Mouse (Mus musculus) heart, postnatal 25 days (tissue): ENCODE measurements around the gene Unc13b. TPM values are rescaled to one million over a fixed set of nuclear protein-coding genes. Genes with fewer than 3 reads are reported as not detected.

ENCODE experiments used
- DNase-seq: peaks from one replicate; pipeline ENCODE4 v3.0.0; 2022; ENCODE audit warnings: low spot score
- intact Hi-C: fragments of 180-260 bp; cut with DNase I; formaldehyde crosslinking; loops from one replicate; pipeline ENCODE4 v1.15.1; 2025
- total RNA-seq, 2 experiments: library from RNA; stranded (reverse); gene quantifications; 2 replicates each; pipeline ENCODE4 v1.2.3; 2021

Gene Unc13b
- total RNA-seq, 2 experiments from 2014 or later, result 14.8 to 16.3 TPM

DNA sequence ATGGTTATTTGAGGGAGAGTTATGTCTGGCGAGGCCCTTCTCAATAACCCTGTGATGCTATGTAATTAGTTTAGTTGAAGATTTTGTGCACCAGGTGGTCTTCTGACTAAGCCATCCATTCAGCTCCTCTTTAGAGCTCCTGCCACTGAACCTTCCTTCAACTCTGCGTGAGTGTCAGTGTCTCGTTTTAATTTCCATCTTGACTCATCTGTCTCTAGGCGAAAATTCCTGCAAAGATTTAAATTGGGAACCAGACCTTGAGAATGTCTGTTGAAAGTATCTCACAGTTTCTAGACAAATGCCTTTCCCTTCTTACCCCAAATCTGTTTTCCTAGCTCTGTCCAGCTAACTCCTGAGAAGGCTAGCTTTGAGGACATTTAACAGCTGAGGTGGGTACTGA, 146.8 kb downstream of the Unc13b start:
- DNase-seq, result no peak
- intact Hi-C loops, result no loop called here

DNA sequence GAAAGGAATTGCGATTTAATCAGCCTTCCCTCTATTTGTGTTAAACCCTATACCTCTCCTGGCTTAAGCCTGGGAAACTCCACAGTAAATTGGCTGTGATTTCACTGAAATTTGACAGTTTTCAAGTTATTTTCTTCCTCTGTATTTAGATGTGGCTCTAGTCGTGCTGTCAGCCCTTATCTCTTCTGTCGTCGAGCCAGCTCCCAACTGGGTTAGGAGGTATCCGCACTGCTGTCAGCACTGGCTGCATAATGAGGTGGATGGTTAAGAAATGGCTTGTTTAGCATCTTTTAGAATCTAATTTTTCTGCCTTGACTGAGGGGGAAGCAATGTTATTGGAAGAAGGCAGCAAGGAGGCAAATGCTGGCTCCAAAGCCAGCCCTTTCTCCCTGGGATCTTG, 148.2 kb downstream of the Unc13b start:
- no peak for DNase-seq
- intact Hi-C loops, result no loop called here

DNA sequence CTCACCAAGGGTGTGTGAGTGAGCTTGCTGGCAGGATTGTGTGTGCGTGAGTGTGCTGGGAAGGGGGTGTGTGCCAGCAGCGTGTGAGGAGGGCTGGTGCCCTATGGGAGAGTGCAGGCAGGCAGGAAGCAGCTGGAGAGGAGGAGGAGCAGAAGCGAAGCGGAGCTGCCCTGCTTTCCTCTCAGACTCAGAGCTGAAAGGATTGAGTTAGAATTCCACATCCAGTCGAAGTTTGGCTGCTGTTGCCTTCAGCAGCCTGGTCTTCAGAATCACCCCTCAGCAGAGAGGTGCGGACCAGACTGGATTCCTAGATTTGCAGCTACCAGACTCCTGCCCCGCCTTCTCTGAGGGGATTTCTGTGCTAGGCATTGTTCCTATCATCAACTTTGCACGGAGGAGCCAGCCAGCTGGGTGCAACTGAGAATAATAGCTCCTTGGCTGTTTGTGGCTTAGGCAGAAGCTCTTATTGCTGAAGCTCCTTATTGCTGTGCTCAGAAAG, 150.4 kb downstream of the Unc13b start:
- no peak for DNase-seq
- intact Hi-C loops, result no loop called here

DNA sequence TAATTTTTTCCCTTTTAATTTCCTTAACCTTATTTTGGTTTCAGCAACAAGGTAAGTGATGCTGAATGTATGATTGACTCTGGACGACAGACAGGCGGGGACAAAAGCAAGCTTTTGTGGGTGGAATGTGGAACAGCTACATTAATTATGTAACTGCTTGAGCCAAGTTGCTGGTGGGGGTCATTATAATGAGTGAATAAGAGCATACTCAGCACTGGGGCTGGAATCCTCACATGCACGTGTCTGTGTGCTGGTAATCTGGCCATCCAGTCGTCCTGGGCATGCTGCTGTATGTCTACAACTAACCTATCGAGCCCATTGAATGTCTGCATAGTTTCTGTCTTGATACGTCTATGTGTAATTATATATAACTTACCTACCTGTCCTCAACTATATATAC, 150.9 kb downstream of the Unc13b start:
- intact Hi-C loops, result no loop called here
- no peak for DNase-seq

DNA sequence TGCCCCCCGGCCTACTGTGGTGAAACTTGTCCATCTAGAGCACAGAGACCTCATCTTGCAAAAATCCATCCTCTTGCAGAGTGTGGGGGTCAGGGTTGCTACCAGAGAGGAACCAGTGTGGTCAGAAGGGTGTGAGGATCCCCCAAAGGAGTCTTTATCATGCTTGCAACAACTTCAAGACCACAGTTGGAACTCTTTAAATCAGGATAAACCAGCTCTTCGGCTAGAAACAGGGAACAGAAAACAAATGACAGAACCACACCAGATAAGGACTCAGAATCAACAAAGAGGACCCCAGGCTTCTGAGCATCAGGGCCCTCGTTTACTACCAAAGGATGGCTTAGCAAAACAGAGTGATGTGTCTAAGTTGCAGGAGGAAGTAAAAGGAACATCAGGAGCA, 157.7 kb downstream of the Unc13b start:
- no peak for DNase-seq
- intact Hi-C loops, result no loop called here

DNA sequence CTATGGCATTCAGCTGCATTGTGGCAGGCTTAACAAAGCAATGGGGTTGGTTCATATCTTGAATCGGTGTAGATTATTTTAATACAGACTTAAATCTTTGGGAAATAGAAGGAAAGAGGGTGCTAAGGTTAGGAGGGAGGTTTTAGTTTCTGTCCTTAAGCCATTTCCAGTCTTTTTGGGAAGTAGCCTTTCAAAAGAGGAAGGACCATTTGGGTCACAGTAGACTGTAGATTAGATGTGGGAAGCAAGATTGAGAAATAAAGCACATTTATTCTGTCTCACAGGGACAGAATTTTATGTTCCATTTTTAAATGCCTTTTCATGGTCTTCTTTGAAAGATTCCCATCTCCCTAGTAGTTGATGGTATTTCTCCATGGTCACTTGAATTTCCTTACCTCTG, 159.2 kb downstream of the Unc13b start:
- DNase-seq, result no peak
- intact Hi-C loops, result no loop called here

DNA sequence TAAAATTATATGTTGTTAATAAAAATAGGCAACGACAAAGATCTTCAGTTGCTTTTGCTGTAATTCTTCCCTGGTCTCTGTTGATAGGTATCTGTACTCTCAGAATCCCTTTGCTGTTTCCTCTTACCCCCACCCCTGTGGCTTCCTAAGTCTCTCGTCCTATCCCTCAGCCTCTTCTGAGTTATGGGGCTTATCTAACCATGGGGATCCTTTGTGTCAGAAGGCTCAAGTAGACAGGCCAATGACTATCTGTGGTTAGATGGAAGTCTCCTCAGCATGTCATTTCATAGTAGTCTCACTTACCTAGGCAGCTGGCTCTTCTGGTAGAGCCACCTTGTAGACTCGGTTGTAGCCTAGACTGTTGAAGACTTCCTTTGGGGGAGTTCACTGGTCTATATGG, 173.1 kb downstream of the Unc13b start:
- DNase-seq, result no peak
- intact Hi-C loops, result no loop called here

DNA sequence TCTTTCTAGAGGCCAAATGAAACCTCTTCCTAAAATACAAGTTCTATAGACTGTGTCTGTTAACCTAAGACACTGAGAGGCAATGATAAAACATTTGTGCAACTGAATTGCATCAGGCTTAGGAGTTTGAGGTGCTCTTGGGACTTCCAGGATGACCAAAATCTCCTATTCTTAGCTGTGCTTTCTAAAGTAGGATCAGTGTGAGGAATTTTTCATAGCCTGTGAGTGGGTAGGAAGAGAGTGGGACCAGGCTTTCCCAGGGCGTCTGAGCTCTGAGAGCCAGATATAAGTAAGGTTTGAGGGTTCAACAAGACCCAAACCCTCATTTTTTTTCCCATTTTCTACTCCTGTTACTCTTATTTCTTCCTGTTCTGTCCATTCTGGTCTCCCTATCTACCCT, 174.2 kb downstream of the Unc13b start:
- no peak for DNase-seq
- intact Hi-C loops, result no loop called here

DNA sequence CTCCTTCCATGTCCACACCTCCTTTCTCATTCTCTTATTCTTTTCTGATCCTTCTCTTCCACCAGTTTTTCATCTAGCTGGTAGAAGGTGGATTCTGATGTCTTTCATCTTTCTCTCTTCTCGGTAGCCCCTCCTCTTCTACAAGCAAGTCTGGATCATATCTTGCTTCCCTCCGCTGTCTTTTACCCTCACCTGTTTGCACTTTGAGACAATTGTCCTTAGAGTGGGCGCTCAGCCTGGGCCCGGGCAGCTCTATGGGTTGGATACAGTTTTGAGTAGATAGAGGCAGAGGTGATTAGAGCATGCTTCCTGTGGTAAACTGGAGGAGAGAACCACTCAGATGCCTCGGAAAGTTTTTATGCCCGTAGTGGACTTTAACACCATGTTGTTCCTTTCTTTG, 174.7 kb downstream of the Unc13b start:
- no peak for DNase-seq

DNA sequence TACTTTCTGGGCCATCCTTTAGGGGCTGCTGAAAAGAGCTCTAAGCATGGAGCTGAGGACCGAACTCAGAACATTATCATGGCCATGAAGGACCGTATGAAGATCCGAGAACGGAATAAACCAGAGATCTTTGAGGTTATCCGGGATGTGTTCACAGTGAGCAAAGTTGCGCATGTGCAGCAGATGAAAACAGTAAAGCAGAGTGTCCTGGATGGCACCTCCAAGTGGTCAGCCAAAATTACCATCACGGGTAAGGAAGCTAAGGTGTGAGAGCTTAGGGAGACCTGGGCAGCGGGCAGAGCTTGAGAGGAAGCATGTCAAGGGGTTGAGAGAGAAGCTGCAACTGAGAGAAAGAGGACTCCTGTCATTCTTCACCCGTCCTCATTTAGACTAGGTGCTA, 178.1 kb downstream of the Unc13b start:
- intact Hi-C loops, result no loop called here
- no peak for DNase-seq

More for the DNA sequence above, 174.7 kb downstream of the Unc13b start:
- intact Hi-C loops, result no loop called here

DNA sequence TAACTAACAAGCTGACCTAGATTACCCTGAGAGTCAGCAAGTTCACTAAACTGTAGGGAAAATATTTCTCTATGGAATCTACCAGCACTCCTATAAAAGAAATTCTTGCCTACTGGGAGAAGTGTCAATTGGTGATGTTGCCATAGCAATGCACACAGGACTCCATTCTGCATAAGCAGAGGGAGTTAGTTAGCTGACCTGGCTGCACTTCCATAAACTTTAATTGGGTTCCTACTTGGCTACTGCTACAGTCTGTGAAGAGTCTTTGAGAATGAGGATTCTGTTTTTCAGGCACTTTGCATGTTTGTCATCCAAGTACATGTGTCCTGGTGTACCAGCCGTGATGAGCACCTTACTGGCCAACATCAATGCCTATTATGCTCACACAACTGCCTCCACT, 182.0 kb downstream of the Unc13b start:
- intact Hi-C loops, result loop anchor here (10.0 kb wide), 1 partner anchor 186 kb away; the partner anchor contains the start of gene Unc13b
- no peak for DNase-seq

DNA sequence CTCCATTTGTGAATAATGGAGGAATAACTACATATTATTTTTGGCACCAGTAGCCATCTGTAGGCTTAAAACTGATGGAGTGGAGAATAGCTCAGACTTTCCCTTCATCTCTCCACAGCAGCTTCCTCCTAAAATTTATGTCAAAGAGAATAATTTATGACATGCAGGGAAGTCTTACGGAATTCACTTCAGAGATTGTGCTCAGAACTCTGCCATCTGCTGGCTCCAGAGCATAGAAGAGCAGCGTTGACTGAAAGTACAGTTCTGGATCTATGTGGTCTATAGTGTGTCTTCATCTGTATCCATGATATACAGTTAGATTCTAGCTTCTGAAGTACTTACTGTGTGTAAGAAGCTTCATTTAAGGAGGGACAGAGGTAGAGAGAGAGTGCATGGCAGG, 185.3 kb downstream of the Unc13b start:
- intact Hi-C loops, result loop anchor here (10.0 kb wide), 1 partner anchor 189 kb away; the partner anchor contains the start of gene Unc13b
- no peak for DNase-seq

DNA sequence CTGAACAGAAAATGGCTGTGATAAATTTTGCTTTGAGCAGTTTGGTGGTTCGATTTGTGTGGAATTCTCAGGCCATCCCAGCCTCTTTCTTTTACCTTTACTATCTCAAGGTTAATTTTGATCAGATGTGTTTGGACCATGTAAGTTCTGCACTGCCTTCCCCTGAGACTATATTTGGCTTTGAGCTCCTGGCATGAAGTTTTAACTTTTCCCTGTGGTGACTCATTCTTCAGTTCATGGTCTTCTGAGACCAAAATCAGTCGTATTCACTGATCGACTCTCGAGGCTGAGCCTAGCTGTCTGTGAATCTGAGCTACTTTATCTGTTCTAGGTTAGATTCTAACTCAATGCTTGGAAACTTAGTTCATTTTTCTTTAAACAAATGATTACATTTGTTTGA, 187.0 kb downstream of the Unc13b start:
- no peak for DNase-seq
- intact Hi-C loops, result loop anchor here (10.0 kb wide), 1 partner anchor 191 kb away; the partner anchor contains the start of gene Unc13b

DNA sequence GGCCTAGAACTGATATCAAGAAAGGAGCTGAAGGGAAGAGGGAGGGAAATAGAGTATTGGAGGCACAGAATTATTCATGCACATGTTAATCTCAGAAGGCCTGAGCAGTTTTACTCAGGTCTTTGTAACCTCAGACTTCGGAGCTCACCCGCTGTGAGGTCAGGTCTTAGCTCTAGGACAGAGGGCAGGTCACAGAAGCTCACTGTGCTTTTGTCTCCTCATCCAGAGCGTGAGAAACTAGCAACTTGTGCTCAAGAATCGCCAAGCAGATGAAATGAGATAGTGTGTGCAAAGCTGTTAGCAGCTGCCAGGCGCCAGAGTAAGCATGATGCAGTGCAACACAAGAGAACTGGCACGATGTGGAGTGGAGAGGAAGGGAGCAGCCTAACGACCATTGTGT, 189.3 kb downstream of the Unc13b start:
- no peak for DNase-seq
- intact Hi-C loops, result loop anchor here (10.0 kb wide), 1 partner anchor 193 kb away; the partner anchor contains the start of gene Unc13b

DNA sequence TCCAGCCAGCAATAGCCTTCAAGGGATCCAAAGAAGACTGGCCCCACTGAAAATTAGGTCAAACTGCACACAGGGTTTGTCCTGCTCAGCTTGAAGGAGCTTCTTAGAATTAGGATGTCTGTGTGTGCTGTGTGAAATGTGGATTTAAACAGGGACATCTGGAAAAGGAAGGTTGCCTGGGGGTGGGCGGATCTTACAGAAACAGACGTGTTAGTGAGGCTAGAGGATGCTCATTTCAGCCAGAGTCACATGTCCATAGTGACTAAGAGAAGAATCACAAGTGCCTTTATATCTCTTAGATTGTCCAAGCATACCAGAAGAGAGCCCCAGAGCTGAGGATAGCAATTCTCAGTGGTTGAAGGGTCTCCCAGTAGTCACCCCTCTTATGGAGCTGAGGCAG, 190.2 kb downstream of the Unc13b start:
- intact Hi-C loops, result loop anchor here (10.0 kb wide), 1 partner anchor 194 kb away; the partner anchor contains the start of gene Unc13b

DNA sequence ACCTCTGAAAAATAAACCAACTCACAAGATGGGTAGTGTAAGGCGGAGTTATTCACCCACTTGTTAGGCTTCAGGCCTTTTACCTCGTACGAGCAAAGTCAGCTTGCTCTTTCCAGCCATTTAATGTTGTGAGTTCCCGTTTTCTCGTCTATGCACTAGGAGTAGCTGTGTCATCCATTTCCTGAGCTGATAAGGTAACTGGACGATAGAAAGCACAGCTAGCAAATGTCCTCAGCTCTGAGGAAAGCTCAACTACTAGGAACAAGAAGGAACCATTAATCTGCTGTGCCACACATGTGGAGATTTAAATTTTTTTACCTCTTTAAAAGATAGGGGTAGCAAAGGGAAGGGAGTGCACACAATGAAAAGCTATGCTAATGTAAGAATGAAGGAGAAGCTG, 192.5 kb downstream of the Unc13b start:
- intact Hi-C loops, result no loop called here

More for the DNA sequence above, 190.2 kb downstream of the Unc13b start:
- no peak for DNase-seq

DNA sequence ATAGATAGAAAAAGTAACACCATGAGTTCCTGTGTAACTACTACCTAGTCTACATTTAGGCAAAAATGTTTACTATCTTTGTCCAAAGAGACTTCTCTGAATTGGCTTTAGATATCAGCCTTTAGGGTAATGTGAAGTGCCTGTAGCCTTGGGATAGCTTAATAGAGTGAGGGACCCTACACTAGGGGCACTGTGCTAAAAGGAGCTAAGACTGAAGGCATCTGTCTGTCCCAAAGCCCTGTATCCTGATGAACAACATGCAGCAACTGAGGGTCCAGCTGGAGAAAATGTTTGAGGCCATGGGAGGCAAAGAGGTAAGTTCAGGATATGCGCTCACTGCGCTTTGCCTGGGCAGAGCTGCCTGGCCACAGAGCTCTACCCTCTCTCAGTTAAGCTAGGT, 198.3 kb downstream of the Unc13b start:
- DNase-seq, result no peak
- intact Hi-C loops, result no loop called here

More for the DNA sequence above, 192.5 kb downstream of the Unc13b start:
- no peak for DNase-seq

DNA sequence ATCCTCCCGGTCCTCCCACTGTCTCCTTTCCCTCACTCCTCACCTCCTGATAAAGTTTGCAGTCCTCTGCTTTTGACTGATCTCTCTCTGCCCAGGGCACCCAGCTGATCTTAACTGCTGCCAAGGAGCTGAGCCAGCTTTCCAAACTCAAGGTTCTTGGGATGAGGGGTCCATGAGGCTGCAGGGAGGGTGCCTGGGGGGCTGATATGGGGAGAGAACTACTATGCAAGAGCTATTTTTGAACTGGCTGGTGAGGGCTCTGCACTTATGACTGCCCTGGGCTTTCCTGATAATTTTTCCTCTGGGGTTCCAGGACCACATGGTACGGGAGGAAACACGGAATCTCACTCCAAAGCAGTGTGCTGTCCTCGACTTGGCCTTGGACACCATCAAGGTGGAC, 199.8 kb downstream of the Unc13b start:
- no peak for DNase-seq
- intact Hi-C loops, result no loop called here

DNA sequence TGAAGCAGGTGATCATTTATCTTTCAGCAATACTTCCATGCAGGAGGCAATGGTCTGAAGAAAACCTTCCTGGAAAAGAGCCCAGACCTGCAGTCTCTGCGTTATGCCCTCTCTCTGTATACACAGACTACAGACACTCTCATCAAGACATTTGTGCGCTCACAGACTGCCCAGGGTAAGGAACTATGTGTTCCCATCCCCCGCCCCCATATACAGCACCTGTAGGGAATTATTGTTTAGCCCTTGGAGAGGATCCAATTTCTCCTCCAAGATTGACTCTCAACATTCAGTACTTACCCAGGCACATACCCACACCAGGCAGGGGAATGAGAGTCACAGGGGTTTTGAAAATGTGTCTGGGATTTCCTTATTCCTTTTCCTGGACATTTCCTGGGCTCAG, 200.7 kb downstream of the Unc13b start:
- no peak for DNase-seq
- intact Hi-C loops, result no loop called here

DNA sequence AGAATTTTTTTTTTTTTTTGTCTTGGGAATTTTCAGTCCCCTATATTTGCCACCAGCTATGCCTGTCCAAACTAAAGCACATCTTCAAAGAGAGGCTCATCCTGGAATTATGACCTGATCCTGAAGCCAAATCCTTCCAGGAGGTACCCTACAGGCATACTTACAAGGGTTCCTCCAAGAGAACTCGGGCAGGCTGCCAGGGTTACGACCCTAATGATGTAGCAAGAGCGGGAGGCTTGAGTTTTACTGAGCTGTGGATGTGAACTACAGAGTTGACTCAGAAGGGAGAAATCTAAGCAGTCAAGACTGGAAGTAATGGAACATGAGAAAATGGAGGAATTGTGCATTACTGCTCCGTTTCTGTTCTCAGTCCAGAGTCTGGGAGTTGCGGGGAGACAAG, 201.3 kb downstream of the Unc13b start:
- intact Hi-C loops, result no loop called here
- DNase-seq, result no peak

DNA sequence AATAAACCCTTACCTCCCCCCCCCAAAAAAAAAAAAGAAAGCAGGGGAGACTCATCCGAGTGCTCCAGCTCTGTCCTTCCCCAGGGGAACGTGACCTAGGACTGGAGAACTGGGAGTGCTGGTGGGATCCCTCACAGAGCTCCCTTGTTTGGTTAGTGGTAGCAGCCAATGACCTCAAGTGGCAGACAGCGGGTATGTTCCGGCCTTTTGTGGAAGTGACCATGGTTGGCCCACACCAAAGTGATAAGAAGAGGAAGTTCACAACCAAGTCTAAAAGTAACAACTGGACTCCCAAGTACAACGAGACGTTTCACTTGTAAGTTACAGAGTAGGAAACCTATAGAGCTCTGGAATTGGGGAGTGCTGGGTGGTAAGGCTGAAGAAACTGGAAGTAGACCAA, 204.1 kb downstream of the Unc13b start:
- no peak for DNase-seq
- intact Hi-C loops, result no loop called here

DNA sequence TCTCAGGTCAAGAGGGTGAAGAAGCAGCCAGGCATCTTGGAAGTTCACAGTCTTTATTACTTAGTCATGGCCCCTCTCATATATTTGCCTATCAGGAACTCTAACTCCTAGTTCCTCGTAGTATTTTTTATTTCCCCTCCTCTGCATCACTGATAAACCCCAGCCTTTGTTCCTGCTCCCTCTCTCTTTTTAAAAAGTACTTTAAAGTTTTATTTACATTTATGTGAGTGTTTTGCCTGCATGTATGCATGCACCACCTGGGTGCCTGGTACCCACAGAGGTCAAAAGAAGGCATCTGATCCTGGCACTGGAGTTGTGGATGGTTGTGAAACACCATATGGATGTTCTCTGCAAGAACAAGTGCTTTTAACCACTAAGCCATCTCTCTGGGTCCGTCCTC, 207.4 kb downstream of the Unc13b start:
- intact Hi-C loops, result loop anchor here (2.0 to 5.0 kb wide), 3 partner anchors 76 to 211 kb away; partner anchors contain the start of gene Rusc2
- no peak for DNase-seq
